Comparison of ENCODE assay signal across 10 mouse cellular contexts in genomic region chr11:117606137-117606536, GRCm38 (mm10). TPM values are rescaled to one million over a fixed set of nuclear protein-coding genes. Genes with fewer than 3 reads are reported as not detected.
A peak's percentile ranks its signal among the peaks of the same experiment; 100 is the strongest.
DNase-seq lines count a peak whose midpoint lies in the region; ATAC-seq and TF ChIP-seq lines count a peak whose summit lies in the region.
"Had no signal": no experiment of that assay in that cellular context is flagged by ENCODE, and none has a peak within 500 bp of the region (broad histone marks: within the 10 kb centered on the region; RNA-seq: fewer than 3 reads in every experiment).

No protein-coding gene starts in this region.

- TF ChIP-seq CTCF in liver, postnatal 0 days (IDR thresholded peaks at IDR 0.05; ENCODE audit: low read depth) = no peak

- H3K4me3 ChIP-seq in kidney, embryonic 15.5 days (replicated peaks) = no peak overlapping the region
- H3K4me3 ChIP-seq in embryonic facial prominence, embryonic 13.5 days = no peak overlapping the region
- no peak overlapping the region for H3K4me3 ChIP-seq in hindbrain, embryonic 14.5 days (replicated peaks; ENCODE audit: low read length)
- H3K4me3 ChIP-seq in myocyte = no peak overlapping the region
- no peak overlapping the region for H3K4me3 ChIP-seq in liver, postnatal 0 days (ENCODE audit: low read depth, low read length)
- H3K4me3 ChIP-seq: liver, embryonic 15.5 days had no signal

- H3K4me2 ChIP-seq in kidney, embryonic 15.5 days = peak overlapping the region; percentile 42
- H3K4me2 ChIP-seq in embryonic facial prominence, embryonic 13.5 days = peak overlapping the region; percentile 34
- peak overlapping the region; percentile 11; the same call in 1 of the 2 replicates for H3K4me2 ChIP-seq in hindbrain, embryonic 14.5 days (replicated peaks)
- H3K4me2 ChIP-seq in myocyte (ENCODE audit: low read depth) = peak overlapping the region; percentile 63
- H3K4me2 ChIP-seq in liver, postnatal 0 days (ENCODE audit: low read depth, low read length) = no peak overlapping the region
- H3K4me2 ChIP-seq: liver, embryonic 15.5 days had no signal

- no peaks in the 10 kb centered on the region for H3K79me2 ChIP-seq in myocyte (ENCODE audit: control insufficient read depth, insufficient read depth)

- WGBS in kidney, embryonic 15.5 days = 25% methylated on average over 9 of the region's 9 CpGs
- WGBS in embryonic facial prominence, embryonic 13.5 days = 38% methylated on average over 9 of the region's 9 CpGs
- 30% methylated on average over 9 of the region's 9 CpGs for WGBS in hindbrain, embryonic 14.5 days
- 50% methylated on average over 9 of the region's 9 CpGs for WGBS in liver, postnatal 0 days (ENCODE audit: insufficient replicate concordance)

- no peaks in the 10 kb centered on the region for H3K36me3 ChIP-seq in kidney, embryonic 15.5 days
- no peaks in the 10 kb centered on the region for H3K36me3 ChIP-seq in embryonic facial prominence, embryonic 13.5 days
- H3K36me3 ChIP-seq in hindbrain, embryonic 14.5 days (replicated peaks; ENCODE audit: control insufficient read depth, insufficient read depth) = no peaks in the 10 kb centered on the region
- no peaks in the 10 kb centered on the region for H3K36me3 ChIP-seq in myocyte (ENCODE audit: control insufficient read depth, insufficient read depth)
- no peaks in the 10 kb centered on the region for H3K36me3 ChIP-seq in liver, postnatal 0 days (replicated peaks; ENCODE audit: insufficient read depth, low read length)
- H3K36me3 ChIP-seq: G1E; liver, embryonic 15.5 days had no signal

- H3K27ac ChIP-seq in kidney, embryonic 15.5 days = no peak overlapping the region
- H3K27ac ChIP-seq in embryonic facial prominence, embryonic 13.5 days = no peak overlapping the region
- no peak overlapping the region for H3K27ac ChIP-seq in hindbrain, embryonic 14.5 days
- no peak overlapping the region for H3K27ac ChIP-seq in liver, postnatal 0 days (ENCODE audit: low read depth)
- H3K27ac ChIP-seq: liver, embryonic 15.5 days had no signal

- H3K27me3 ChIP-seq in kidney, embryonic 15.5 days = peaks cover 36% of the 10 kb centered on the region
- H3K27me3 ChIP-seq in embryonic facial prominence, embryonic 13.5 days = peaks cover 4% of the 10 kb centered on the region; the same call in 1 of the 2 replicates
- H3K27me3 ChIP-seq in hindbrain, embryonic 14.5 days (ENCODE audit: control insufficient read depth, insufficient read depth, low read length) = no peaks in the 10 kb centered on the region
- H3K27me3 ChIP-seq in myocyte (ENCODE audit: control insufficient read depth, insufficient read depth, insufficient read length) = no peaks in the 10 kb centered on the region
- peaks cover 16% of the 10 kb centered on the region; the same call in 1 of the 2 replicates for H3K27me3 ChIP-seq in liver, postnatal 0 days (ENCODE audit: insufficient read depth, low read length)

- no peak overlapping the region for H3ac ChIP-seq in myocyte (ENCODE audit: control insufficient read depth, insufficient read length)

- H3K9me3 ChIP-seq in kidney, embryonic 15.5 days (replicated peaks) = no peaks in the 10 kb centered on the region
- no peaks in the 10 kb centered on the region for H3K9me3 ChIP-seq in embryonic facial prominence, embryonic 13.5 days
- H3K9me3 ChIP-seq in hindbrain, embryonic 14.5 days (ENCODE audit: control insufficient read depth, low read length) = no peaks in the 10 kb centered on the region
- H3K9me3 ChIP-seq in liver, postnatal 0 days (ENCODE audit: low read length) = no peaks in the 10 kb centered on the region
- H3K9me3 ChIP-seq: G1E; liver, embryonic 15.5 days had no signal

- H3K4me1 ChIP-seq in kidney, embryonic 15.5 days = peaks cover 36% of the 10 kb centered on the region
- H3K4me1 ChIP-seq in embryonic facial prominence, embryonic 13.5 days = peaks cover 56% of the 10 kb centered on the region
- H3K4me1 ChIP-seq in hindbrain, embryonic 14.5 days (replicated peaks; ENCODE audit: control insufficient read depth, insufficient read depth, low read length) = peaks cover 23% of the 10 kb centered on the region
- no peaks in the 10 kb centered on the region; the same call in 1 of the 2 replicates for H3K4me1 ChIP-seq in liver, postnatal 0 days (ENCODE audit: insufficient read depth)
- H3K4me1 ChIP-seq: liver, embryonic 15.5 days had no signal

- no peak for TF ChIP-seq POLR2A in myocyte (IDR thresholded peaks at IDR 0.05; ENCODE audit: insufficient read length, low read depth)

- no peak overlapping the region for H3K9ac ChIP-seq in kidney, embryonic 15.5 days
- H3K9ac ChIP-seq in embryonic facial prominence, embryonic 13.5 days = no peak overlapping the region
- 0 out of 2 replicates have a peak overlapping the region, but pooled peaks have one; percentile 8 for H3K9ac ChIP-seq in hindbrain, embryonic 14.5 days
- no peak overlapping the region for H3K9ac ChIP-seq in liver, postnatal 0 days (replicated peaks)
- H3K9ac ChIP-seq: liver, embryonic 15.5 days had no signal

- TF ChIP-seq EP300 in liver, postnatal 0 days (IDR thresholded peaks at IDR 0.05; ENCODE audit: low read depth) = no peak

- DNase-seq in kidney, adult 9 months = no peak
- no peak for DNase-seq in hindbrain, embryonic 14.5 days (ENCODE audit: low spot score)
- DNase-seq in frontal cortex, postnatal 14 days (ENCODE audit: low spot score in 2 of 2) = no peak
- DNase-seq in liver, postnatal 0 days = no peak
- DNase-seq: thymus, adult 18-20 months had no signal

- ATAC-seq in kidney, embryonic 15.5 days (replicated peaks; ENCODE audit: low FRiP score) = no peak
- no peak for ATAC-seq in embryonic facial prominence, embryonic 13.5 days (ENCODE audit: insufficient number of reproducible peaks, insufficient read depth, low FRiP score, low TSS enrichment, low read depth)
- no peak for ATAC-seq in hindbrain, embryonic 14.5 days (ENCODE audit: low FRiP score)
- ATAC-seq in liver, postnatal 0 days = no peak

TF ChIP-seq in myocyte, 11 proteins besides CTCF, POLR2A, EP300 and RAD21:
- TF ChIP-seq MYOG (IDR thresholded peaks at IDR 0.05; ENCODE audit: control insufficient read depth in 1 of 3, insufficient read depth in 1 of 3, insufficient read length in 2 of 3, low read depth in 2 of 3) (peak; percentile 11 to 67 (median 32)), REST (IDR thresholded peaks at IDR 0.05; ENCODE audit: insufficient read depth, insufficient read length) (no peak), MYOD1 (IDR thresholded peaks at IDR 0.05; ENCODE audit: control insufficient read depth in 1 of 3, insufficient read length in 2 of 3, low read depth in 2 of 3) (peak in 1 of 3 experiments; percentile 62), POLR2AphosphoS2 (IDR thresholded peaks at IDR 0.05; ENCODE audit: insufficient read length, low read depth) (no peak), USF1 (IDR thresholded peaks at IDR 0.05; ENCODE audit: low read depth) (no peak)

RNA-seq across cellular contexts. Expression of gene Tnrc6c, which starts 48.0 kb away (rescaled TPM):
- polyA plus RNA-seq in kidney, embryonic 15.5 days (2015; fragmentation: Nextera tagmentation; extraction: Ambion mirVana) = 10.0 and 10.5 TPM in 2 replicates
- 18.4 and 22.5 TPM in 2 replicates for polyA plus RNA-seq in embryonic facial prominence, embryonic 13.5 days (2015; fragmentation: Nextera tagmentation; extraction: Ambion mirVana)
- 23.4 and 25.1 TPM in 2 replicates for polyA plus RNA-seq in hindbrain, embryonic 14.5 days (2014; fragmentation: Nextera tagmentation; extraction: Ambion mirVana)
- polyA plus RNA-seq in myocyte (2012; fragmentation: generic; extraction: Trizol) = 7.4 TPM
- polyA plus RNA-seq in liver, postnatal 0 days (2015; fragmentation: Nextera tagmentation; extraction: Ambion mirVana) = 2.8 and 3.0 TPM in 2 replicates
